Comparison of ENCODE assay signal across 19 mouse cellular contexts in the genomic region with DNA sequence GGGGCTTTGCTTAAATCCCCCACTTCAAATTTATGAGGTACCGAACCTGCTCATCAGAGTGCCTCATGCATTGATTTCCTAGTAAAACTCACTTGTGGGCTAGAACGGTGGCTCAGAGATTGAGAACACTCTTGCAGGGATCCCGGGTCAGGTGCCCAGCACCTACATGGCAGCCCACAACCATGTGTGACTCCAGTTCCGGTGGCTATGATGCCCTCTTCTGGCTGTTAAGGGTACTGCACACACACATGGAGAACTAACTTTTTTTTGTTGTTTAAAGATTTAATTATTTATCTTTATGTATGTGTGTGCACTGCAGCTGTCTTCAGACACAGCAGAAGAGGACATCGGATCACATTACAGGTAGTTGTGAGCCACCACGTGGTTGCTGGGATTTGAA. TPM values are rescaled to one million over a fixed set of nuclear protein-coding genes. Genes with fewer than 3 reads are reported as not detected.
DNase-seq lines count a peak whose midpoint lies in the region; ATAC-seq and TF ChIP-seq lines count a peak whose summit lies in the region.
"Had no signal": no experiment of that assay in that cellular context is flagged by ENCODE, and none has a peak within 500 bp of the region (broad histone marks: within the 10 kb centered on the region; RNA-seq: fewer than 3 reads in every experiment).

No protein-coding gene starts in this region.

- H3K4me3 ChIP-seq in cerebellum, adult 2 months (replicated peaks; ENCODE audit: insufficient read depth, low read depth, low read length): no peak overlapping the region
- no peak overlapping the region for H3K4me3 ChIP-seq in liver, postnatal 0 days (ENCODE audit: low read depth, low read length)
- H3K4me3 ChIP-seq in liver, embryonic 12.5 days: no peak overlapping the region
- H3K4me3 ChIP-seq: forebrain, embryonic 12.5 days; heart, embryonic 15.5 days had no signal

- no peak overlapping the region for H3K4me2 ChIP-seq in liver, postnatal 0 days (ENCODE audit: low read depth, low read length)
- H3K4me2 ChIP-seq in liver, embryonic 12.5 days: no peak overlapping the region
- H3K4me2 ChIP-seq: forebrain, embryonic 12.5 days; heart, embryonic 15.5 days had no signal

- peak; percentile 39; the same call in 1 of the 2 replicates for TF ChIP-seq CTCF in cerebellum, adult 2 months (IDR thresholded peaks at IDR 0.05; ENCODE audit: borderline replicate concordance, insufficient read depth, low read depth, low read length)
- peak; percentile 59 for TF ChIP-seq CTCF in liver, postnatal 0 days (IDR thresholded peaks at IDR 0.05; ENCODE audit: low read depth)

- H3K4me1 ChIP-seq in cerebellum, adult 2 months (ENCODE audit: control insufficient read depth, insufficient read depth, low read length): peaks cover 23% of the 10 kb centered on the region
- peaks cover 28% of the 10 kb centered on the region for H3K4me1 ChIP-seq in liver, postnatal 0 days (ENCODE audit: insufficient read depth)
- peaks cover 50% of the 10 kb centered on the region for H3K4me1 ChIP-seq in liver, embryonic 12.5 days

- no peak for TF ChIP-seq POLR2A in cerebellum, adult 2 months (IDR thresholded peaks at IDR 0.05; ENCODE audit: borderline replicate concordance, insufficient read depth, low read length)

- TF ChIP-seq EP300 in liver, postnatal 0 days (IDR thresholded peaks at IDR 0.05; ENCODE audit: low read depth): no peak

- no peak overlapping the region for H3K9ac ChIP-seq in liver, postnatal 0 days (replicated peaks)
- no peak overlapping the region for H3K9ac ChIP-seq in liver, embryonic 12.5 days
- H3K9ac ChIP-seq: forebrain, embryonic 12.5 days; heart, embryonic 15.5 days had no signal

- no peak for ATAC-seq in liver, postnatal 0 days
- no peak for ATAC-seq in liver, embryonic 12.5 days

- 96% methylated on average over 6 of the region's 6 CpGs for WGBS in cerebellum, adult 2 months
- WGBS in liver, postnatal 0 days (ENCODE audit: insufficient replicate concordance): 83% methylated on average over 6 of the region's 6 CpGs
- WGBS in liver, embryonic 12.5 days (ENCODE audit: insufficient replicate concordance): 80% methylated on average over 6 of the region's 6 CpGs

- no peak overlapping the region for H3K27ac ChIP-seq in cerebellum, adult 2 months (ENCODE audit: insufficient read depth, low read length)
- H3K27ac ChIP-seq in liver, postnatal 0 days (ENCODE audit: low read depth): no peak overlapping the region
- no peak overlapping the region for H3K27ac ChIP-seq in liver, embryonic 12.5 days
- H3K27ac ChIP-seq: forebrain, embryonic 12.5 days; heart, embryonic 15.5 days had no signal

- no peaks in the 10 kb centered on the region for H3K27me3 ChIP-seq in cerebellum, adult 2 months (ENCODE audit: control insufficient read depth, insufficient read depth, low read length)
- H3K27me3 ChIP-seq in liver, postnatal 0 days (ENCODE audit: insufficient read depth, low read length): no peaks in the 10 kb centered on the region
- peaks cover 3% of the 10 kb centered on the region; the same call in 1 of the 2 replicates for H3K27me3 ChIP-seq in liver, embryonic 12.5 days (replicated peaks)
- H3K27me3 ChIP-seq: heart, embryonic 15.5 days had no signal

- DNase-seq in cerebellum, adult 2 months: no peak
- DNase-seq in cerebellum, postnatal 10 days: no peak
- DNase-seq in liver, postnatal 0 days: no peak
- peak; percentile 66 for DNase-seq in ES-CJ7 (ENCODE audit: low read depth, low spot score)
- DNase-seq in naive thymus-derived CD4-positive, alpha-beta T cell, adult 2 months (ENCODE audit: low read depth): peak; percentile 61
- DNase-seq in embryo, embryonic 10 days (ENCODE audit: low spot score): no peak
- no peak for DNase-seq in adrenal gland, adult 2 months
- DNase-seq: adrenal gland, postnatal 10 days; cerebellum, adult 11 months; gastrocnemius, postnatal 25 days; left cerebral cortex, postnatal 4 days had no signal

- H3K36me3 ChIP-seq in liver, postnatal 0 days (replicated peaks; ENCODE audit: insufficient read depth, low read length): peaks cover 26% of the 10 kb centered on the region
- peaks cover 48% of the 10 kb centered on the region for H3K36me3 ChIP-seq in liver, embryonic 12.5 days

- H3K9me3 ChIP-seq in liver, postnatal 0 days (ENCODE audit: low read length): no peaks in the 10 kb centered on the region
- 0 out of 2 replicates have a peak, but pooled peaks cover 3% of the 10 kb centered on the region for H3K9me3 ChIP-seq in liver, embryonic 12.5 days (replicated peaks)
- H3K9me3 ChIP-seq: heart, embryonic 15.5 days had no signal

RNA-seq across cellular contexts. Expression of gene Cyba, which starts 2.6 kb away (rescaled TPM):
- polyA plus RNA-seq in cerebellum, adult 2 months (2012; rRNA removed): 12.0 and 15.5 TPM in 2 replicates
- 211 and 220 TPM in 2 replicates for polyA plus RNA-seq in liver, postnatal 0 days (2015; fragmentation: Nextera tagmentation; extraction: Ambion mirVana)
- 149 and 160 TPM in 2 replicates for polyA plus RNA-seq in liver, embryonic 12.5 days (2016; fragmentation: Nextera tagmentation; extraction: Ambion mirVana)
- 10 to 100 TPM; 26.3 to 43.7 TPM for total RNA-seq in adrenal gland, adult 2 months (2021)
- 108 and 116 TPM in 2 replicates for polyA plus RNA-seq in adrenal gland, adult 2 months (2012; rRNA removed)
- polyA plus RNA-seq: C2C12 had no signal

RNA-seq across cellular contexts. Expression of gene Mvd, which starts 7.8 kb away (rescaled TPM):
- 43.6 and 45.2 TPM in 2 replicates for polyA plus RNA-seq in cerebellum, adult 2 months (2012; rRNA removed)
- polyA plus RNA-seq in liver, postnatal 0 days (2015; fragmentation: Nextera tagmentation; extraction: Ambion mirVana): 4.9 and 5.8 TPM in 2 replicates
- polyA plus RNA-seq in liver, embryonic 12.5 days (2016; fragmentation: Nextera tagmentation; extraction: Ambion mirVana): 29.3 and 31.4 TPM in 2 replicates
- 10 to 100 TPM in 1 of 2 experiments, 1 to 10 TPM in 1; 9.2 to 39.5 TPM for total RNA-seq in adrenal gland, adult 2 months (2021)
- polyA plus RNA-seq in adrenal gland, adult 2 months (2012; rRNA removed): 39.7 and 73.8 TPM in 2 replicates

RNA-seq across cellular contexts. Expression of gene Il17c, which starts 13.6 kb away (rescaled TPM):
- 0.27 and 0.49 TPM in 2 replicates for polyA plus RNA-seq in cerebellum, adult 2 months (2012; rRNA removed)
- polyA plus RNA-seq in liver, postnatal 0 days (2015; fragmentation: Nextera tagmentation; extraction: Ambion mirVana): not detected in 2 replicates
- not detected in 2 replicates for polyA plus RNA-seq in liver, embryonic 12.5 days (2016; fragmentation: Nextera tagmentation; extraction: Ambion mirVana)
- not detected for total RNA-seq in adrenal gland, adult 2 months (2021)
- 0.16 TPM in 1 of 2 replicates, not detected in the other for polyA plus RNA-seq in adrenal gland, adult 2 months (2012; rRNA removed)
- total RNA-seq: adrenal gland, postnatal 10 days; gastrocnemius, postnatal 25 days; layer of hippocampus, adult 8-10 months; monocyte, adult 5-6 weeks had no signal
- polyA plus RNA-seq: embryonic facial prominence, embryonic 11.5 days; forebrain, embryonic 12.5 days; heart, embryonic 15.5 days; stomach, embryonic 16.5 days had no signal

RNA-seq across cellular contexts. Expression of gene Snai3, which starts 25.2 kb away (rescaled TPM):
- 0.13 TPM in 1 of 2 replicates, not detected in the other for polyA plus RNA-seq in cerebellum, adult 2 months (2012; rRNA removed)
- polyA plus RNA-seq in liver, postnatal 0 days (2015; fragmentation: Nextera tagmentation; extraction: Ambion mirVana): 1.4 and 3.4 TPM in 2 replicates
- polyA plus RNA-seq in liver, embryonic 12.5 days (2016; fragmentation: Nextera tagmentation; extraction: Ambion mirVana): 0.18 and 0.36 TPM in 2 replicates
- not detected for total RNA-seq in adrenal gland, adult 2 months (2021)
- 0.15 and 0.19 TPM in 2 replicates for polyA plus RNA-seq in adrenal gland, adult 2 months (2012; rRNA removed)
- total RNA-seq: layer of hippocampus, adult 8-10 months; left cerebral cortex, postnatal 4 days; monocyte, adult 5-6 weeks had no signal
- polyA plus RNA-seq: forebrain, embryonic 12.5 days had no signal

RNA-seq across cellular contexts. Expression of gene Rnf166, which starts 40.5 kb away (rescaled TPM):
- 65.9 and 69.4 TPM in 2 replicates for polyA plus RNA-seq in cerebellum, adult 2 months (2012; rRNA removed)
- 18.5 and 18.9 TPM in 2 replicates for polyA plus RNA-seq in liver, postnatal 0 days (2015; fragmentation: Nextera tagmentation; extraction: Ambion mirVana)
- 16.6 and 17.3 TPM in 2 replicates for polyA plus RNA-seq in liver, embryonic 12.5 days (2016; fragmentation: Nextera tagmentation; extraction: Ambion mirVana)
- 10 to 100 TPM; 42.8 to 83.8 TPM for total RNA-seq in adrenal gland, adult 2 months (2021)
- 132 and 157 TPM in 2 replicates for polyA plus RNA-seq in adrenal gland, adult 2 months (2012; rRNA removed)

Comparison
In these comparisons a context has a peak if more than half of its experiments do, and no peak if none do; other contexts are left out.
1. DNase-seq: peak in ES-CJ7 (single experiment) and naive thymus-derived CD4-positive, alpha-beta T cell, adult 2 months (single experiment); none in cerebellum, adult 2 months (0 of 2), cerebellum, postnatal 10 days (0 of 2), liver, postnatal 0 days (single experiment), embryo, embryonic 10 days (single experiment) and adrenal gland, adult 2 months (single experiment).